Mouse (Mus musculus): ENCODE results near the gene Mrpl12.
A peak's percentile ranks its signal among the peaks of the same experiment; 100 is the strongest.

Gene Mrpl12

DNA sequence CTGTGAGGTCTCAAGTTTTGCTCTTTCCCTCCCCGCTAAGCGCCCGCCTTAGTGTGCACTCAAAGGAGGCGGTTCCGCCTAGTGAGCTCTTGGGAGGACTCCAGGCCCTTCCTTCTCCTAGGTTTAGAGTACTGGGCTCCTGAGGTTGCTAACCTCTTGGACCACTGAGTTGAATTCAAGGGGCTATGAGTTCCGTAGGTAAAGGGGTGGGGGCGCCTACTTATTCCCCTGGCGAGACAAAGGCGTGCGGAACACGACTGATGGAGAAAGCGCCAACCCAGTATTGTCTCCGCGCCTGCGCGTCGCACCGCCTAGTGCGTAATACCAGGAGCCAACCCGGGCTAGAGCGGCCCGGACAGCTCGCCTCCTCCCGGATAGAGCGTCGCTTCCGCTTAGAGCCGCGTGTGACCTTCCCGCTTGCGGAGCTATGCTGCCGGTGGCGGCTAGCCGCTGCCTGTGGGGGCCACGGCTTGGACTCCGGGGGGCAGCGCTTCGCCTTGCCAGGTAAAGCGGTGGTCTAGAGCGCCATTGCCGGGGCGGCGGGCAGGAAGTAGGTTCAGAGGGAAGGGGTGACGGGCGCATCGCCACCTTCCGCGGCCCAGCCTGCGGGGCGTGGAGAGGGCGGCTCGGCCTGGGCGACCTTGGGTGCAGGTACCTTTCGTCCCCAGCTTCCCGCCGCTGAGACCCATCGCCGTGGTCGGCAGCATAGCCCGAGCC lies at the start of gene Mrpl12:
Mrpl12 (plus strand) TSS at position 349 of the 717 bp plus-strand sequence.
- DNase-seq (ENCODE audit: low spot score), result peak; percentile 97

GRCm38 (mm10) chr11:120437152-120437856 lies 47.1 kb upstream of the Mrpl12 start, which contains the start of gene Nploc4:
Nploc4 (minus strand) TSS chr11:120437708.
- DNase-seq (ENCODE audit: low spot score), result peak; percentile 95

DNA sequence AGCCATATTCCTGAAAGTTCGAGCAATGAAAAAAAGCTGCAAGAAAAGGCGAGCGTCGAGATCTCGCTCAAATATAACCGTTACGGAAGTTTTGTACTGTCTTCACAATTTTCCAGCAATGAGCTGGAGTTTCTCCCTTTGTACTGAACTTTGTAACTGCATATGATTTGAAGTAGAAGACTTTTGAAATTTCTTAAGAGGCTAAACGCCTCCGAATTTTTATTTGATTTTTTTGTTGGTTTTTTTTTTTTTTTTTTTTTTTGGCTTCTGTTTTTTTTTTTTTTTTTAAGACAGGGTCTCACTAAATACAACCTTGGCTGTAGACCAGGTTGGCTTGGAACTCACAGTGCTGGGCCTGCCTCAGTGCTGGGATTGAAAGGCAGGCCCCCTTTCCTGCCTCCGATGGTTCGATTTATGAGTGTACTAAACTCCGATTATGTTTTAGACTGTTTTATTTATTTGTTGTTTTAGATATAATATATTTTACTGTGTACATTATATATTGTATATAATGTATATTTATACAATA lies 46.5 kb upstream of the Mrpl12 start:
- DNase-seq (ENCODE audit: low spot score), result no peak

- no peak for DNase-seq (ENCODE audit: low spot score)
Observed at GRCm38 (mm10) chr11:120442344-120442743, 42.1 kb upstream of the Mrpl12 start, which contains the start of gene Tspan10. Tspan10 (plus strand) TSS chr11:120442644.

- DNase-seq (ENCODE audit: low spot score), result no peak
Observed at GRCm38 (mm10) chr11:120442765-120443280, 41.6 kb upstream of the Mrpl12 start.

DNA sequence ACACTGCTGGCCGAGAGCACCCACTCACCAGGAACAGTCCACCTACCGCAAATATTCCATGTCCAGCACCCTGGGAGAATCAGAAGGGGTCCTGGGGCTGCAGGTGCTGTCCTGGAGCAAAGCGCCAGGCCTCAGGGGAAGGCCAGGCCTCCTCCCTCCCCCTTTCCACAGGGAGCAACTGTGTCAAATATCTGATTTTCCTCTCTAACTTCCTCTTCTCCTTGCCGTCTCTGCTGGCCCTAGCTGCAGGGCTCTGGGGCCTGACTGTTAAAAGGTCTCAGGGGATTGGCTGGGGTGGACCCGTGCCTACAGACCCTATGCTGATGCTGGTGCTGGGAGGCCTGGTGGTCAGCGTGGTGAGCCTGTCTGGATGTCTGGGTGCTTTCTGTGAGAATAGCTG lies 40.3 kb upstream of the Mrpl12 start:
- DNase-seq (ENCODE audit: low spot score), result no peak

- DNase-seq (ENCODE audit: low spot score), result no peak
Observed at GRCm38 (mm10) chr11:120445475-120445874, 38.9 kb upstream of the Mrpl12 start.

- no peak for DNase-seq (ENCODE audit: low spot score)
Observed at GRCm38 (mm10) chr11:120447179-120447578, 37.2 kb upstream of the Mrpl12 start.

DNA sequence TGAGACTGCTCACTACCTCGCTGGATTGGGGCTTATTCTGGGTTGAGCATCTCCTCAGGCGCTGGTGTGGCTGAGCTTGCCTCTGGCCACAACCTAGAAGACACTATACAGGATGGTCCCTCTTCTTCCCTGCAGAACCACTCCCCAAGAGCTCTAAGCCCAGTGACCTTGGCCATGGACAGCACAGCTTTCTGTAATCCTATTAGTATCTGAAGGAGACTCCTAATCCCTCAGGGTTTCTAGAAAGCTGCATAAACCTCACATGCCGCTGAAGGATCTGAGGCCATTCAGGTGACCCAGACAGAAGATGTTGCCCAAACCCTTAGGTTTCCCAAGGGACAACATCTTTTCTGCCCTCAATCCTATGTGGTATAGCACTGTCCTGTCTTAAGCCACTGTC lies 32.2 kb upstream of the Mrpl12 start:
- DNase-seq (ENCODE audit: low spot score), result peak; percentile 5

DNA sequence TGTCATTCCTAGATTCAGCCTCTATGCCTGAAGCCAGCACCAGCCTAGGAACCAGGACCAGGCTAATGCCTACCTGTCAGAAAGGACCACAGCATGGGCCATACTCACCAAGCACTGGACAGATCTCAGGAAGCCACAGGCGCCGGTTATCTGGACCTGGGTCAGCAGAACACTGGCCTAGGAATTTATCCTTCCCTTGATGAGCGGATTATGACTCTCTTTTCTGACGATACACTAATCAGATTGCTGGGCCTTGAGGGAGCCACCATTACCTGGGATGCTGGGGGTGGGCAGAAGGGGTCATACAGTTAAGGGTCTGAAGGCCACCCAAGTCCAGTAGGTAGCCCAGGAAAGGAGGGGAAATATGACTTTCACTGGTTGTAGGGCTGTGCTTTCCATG lies 31.1 kb upstream of the Mrpl12 start, which contains the start of gene Pde6g:
Pde6g (minus strand) TSS at position 195 of the 400 bp plus-strand sequence.
- DNase-seq (ENCODE audit: low spot score), result no peak

- no peak for DNase-seq (ENCODE audit: low spot score)
Observed at GRCm38 (mm10) chr11:120454965-120455364, 29.4 kb upstream of the Mrpl12 start.

GRCm38 (mm10) chr11:120455413-120455812 lies 29.0 kb upstream of the Mrpl12 start:
- no peak for DNase-seq (ENCODE audit: low spot score)

DNA sequence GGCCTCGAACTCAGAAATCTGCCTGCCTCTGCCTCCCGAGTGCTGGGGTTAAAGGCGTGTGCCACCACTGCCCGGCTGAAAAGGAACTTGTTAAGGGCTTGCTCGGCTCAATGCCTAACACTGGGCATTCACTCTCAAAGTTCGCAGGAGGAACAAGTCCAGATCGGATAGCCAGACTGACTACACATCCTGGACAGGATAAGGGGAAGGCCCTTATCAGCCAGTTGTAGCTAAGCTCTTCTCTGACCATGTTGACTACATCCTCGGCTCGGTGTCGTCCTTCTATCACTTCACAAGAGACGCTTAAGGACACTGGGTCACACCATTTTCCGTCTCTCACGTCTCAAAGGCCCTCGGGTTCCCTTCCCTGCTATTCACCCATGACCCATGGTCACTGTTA lies 27.0 kb upstream of the Mrpl12 start:
- no peak for DNase-seq (ENCODE audit: low spot score)

- DNase-seq (ENCODE audit: low spot score), result peak; percentile 85
Observed at GRCm38 (mm10) chr11:120457772-120458751, 26.4 kb upstream of the Mrpl12 start, which contains the start of the genes Oxld1 and Ccdc137. Oxld1 (minus strand) TSS chr11:120458068. Ccdc137 (plus strand) TSS chr11:120458115.

DNA sequence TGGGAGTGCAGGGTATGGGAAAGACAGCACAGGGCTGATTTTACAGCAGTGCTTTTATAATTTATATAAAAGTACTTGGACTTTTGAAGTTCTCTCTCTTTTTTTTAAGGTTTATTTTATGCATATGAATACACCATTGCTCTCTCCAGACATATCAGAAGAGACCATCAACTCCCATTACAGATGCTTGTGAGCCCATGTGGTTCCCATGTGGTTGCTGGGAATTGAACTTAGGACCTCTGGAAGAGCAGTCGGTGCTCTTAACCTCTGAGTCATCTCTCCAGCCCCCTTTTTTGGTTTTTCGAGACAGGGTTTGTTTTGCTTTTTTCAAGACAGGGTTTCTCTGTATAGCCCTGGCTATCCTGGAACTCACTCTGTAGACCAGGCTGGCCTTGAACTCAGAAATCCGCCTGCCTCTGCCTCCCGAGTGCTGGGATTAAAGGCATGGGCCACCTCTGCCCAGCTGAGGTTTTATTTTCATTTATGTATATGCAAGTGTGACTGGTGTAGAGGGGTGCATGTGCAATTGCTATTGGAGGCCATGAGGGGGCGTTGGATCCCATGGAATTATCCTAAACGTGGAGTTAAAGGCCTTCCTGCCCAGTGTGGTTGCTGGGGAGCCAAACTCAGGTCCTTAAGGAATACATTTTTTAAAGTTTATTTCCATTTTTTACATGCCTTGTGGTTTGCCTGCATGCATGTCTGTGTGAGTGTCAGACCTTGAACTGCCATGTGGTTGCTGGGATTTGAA lies 25.4 kb upstream of the Mrpl12 start:
- DNase-seq (ENCODE audit: low spot score), result peak; percentile 32

- no peak for DNase-seq (ENCODE audit: low spot score)
Observed at GRCm38 (mm10) chr11:120463536-120463935, 20.9 kb upstream of the Mrpl12 start.

DNA sequence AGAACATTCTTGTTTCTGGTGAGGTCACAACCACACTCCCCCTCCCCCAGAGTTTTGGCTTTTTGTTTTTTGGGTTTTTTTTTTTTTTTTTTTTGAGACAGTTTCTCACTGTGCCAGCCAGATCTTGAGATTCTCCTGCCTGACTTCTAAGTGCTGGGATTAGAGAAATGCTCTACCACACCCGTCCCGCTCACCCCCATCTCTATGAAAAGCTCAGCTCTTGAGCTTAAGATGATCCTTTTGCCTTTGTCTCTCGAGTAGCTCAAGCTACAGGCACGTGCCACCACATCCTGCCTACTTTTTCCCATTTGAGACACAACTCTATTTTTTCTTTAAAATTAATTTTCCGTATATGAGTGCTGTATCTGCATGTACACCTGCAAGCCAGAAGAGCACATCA lies 20.0 kb upstream of the Mrpl12 start:
- DNase-seq (ENCODE audit: low spot score), result no peak

GRCm38 (mm10) chr11:120465521-120465920 lies 18.9 kb upstream of the Mrpl12 start:
- no peak for DNase-seq (ENCODE audit: low spot score)

- DNase-seq (ENCODE audit: low spot score), result peak; percentile 99
Observed at GRCm38 (mm10) chr11:120467051-120467735, 17.2 kb upstream of the Mrpl12 start, which contains the start of gene Arl16. Arl16 (minus strand) TSS chr11:120467607.

GRCm38 (mm10) chr11:120467736-120468092 lies 16.7 kb upstream of the Mrpl12 start:
- no peak for DNase-seq (ENCODE audit: low spot score)

All from retina, embryonic 14.5 days (tissue).